Mouse (Mus musculus): ENCODE data around the gene Cfc1. TPM values are rescaled to one million over a fixed set of nuclear protein-coding genes. Genes with fewer than 3 reads are reported as not detected.
"Not testable (repeated sequence)": the region's sequence is repeated elsewhere in the genome, so short reads cannot be mapped to it uniquely, and the experiment has no call there.

Gene Cfc1
- not detected in 2 replicates for polyA plus RNA-seq (2015; fragmentation: Nextera tagmentation; extraction: Ambion mirVana)

GRCm38 (mm10) chr1:34535043-34535698 is at the start of gene Cfc1:
Cfc1 (plus strand) TSS chr1:34535648.
- H3K4me1 ChIP-seq (ENCODE audit: insufficient read depth); H3K9ac ChIP-seq (replicated peaks); H3K4me2 ChIP-seq (ENCODE audit: low read depth, low read length); H3K4me3 ChIP-seq (ENCODE audit: low read depth, low read length); ATAC-seq; H3K27ac ChIP-seq (ENCODE audit: low read depth); H3K9me3 ChIP-seq (ENCODE audit: low read length); H3K36me3 ChIP-seq (replicated peaks; ENCODE audit: insufficient read depth, low read length); DNase-seq: not testable (repeated sequence)
- H3K27me3 ChIP-seq (ENCODE audit: insufficient read depth, low read length) = peaks cover 23% of the 10 kb centered on the region
- WGBS (ENCODE audit: insufficient replicate concordance) = 12% methylated on average over 7 of the region's 7 CpGs

GRCm38 (mm10) chr1:34487383-34487782 is 48.1 kb upstream of the Cfc1 start:
- WGBS (ENCODE audit: insufficient replicate concordance) = 82% methylated on average over 3 of the region's 3 CpGs

GRCm38 (mm10) chr1:34489852-34490541 is 45.5 kb upstream of the Cfc1 start:
- H3K4me3 ChIP-seq (ENCODE audit: low read depth, low read length) = no peak overlapping the region
- peaks cover 9% of the 10 kb centered on the region for H3K4me1 ChIP-seq (ENCODE audit: insufficient read depth)
- no peak overlapping the region for H3K9ac ChIP-seq (replicated peaks)
- H3K36me3 ChIP-seq (replicated peaks; ENCODE audit: insufficient read depth, low read length) = no peaks in the 10 kb centered on the region
- 53% methylated on average over 6 of the region's 6 CpGs for WGBS (ENCODE audit: insufficient replicate concordance)
- no peak for DNase-seq
- TF ChIP-seq EP300 (IDR thresholded peaks at IDR 0.05; ENCODE audit: low read depth) = peak; percentile 89
- TF ChIP-seq CTCF (IDR thresholded peaks at IDR 0.05; ENCODE audit: low read depth) = no peak
- H3K27ac ChIP-seq (ENCODE audit: low read depth) = no peak overlapping the region
- H3K4me2 ChIP-seq (ENCODE audit: low read depth, low read length) = no peak overlapping the region
- H3K9me3 ChIP-seq (ENCODE audit: low read length) = no peaks in the 10 kb centered on the region
- ATAC-seq = peak; percentile 68
- no peaks in the 10 kb centered on the region for H3K27me3 ChIP-seq (ENCODE audit: insufficient read depth, low read length)

More at GRCm38 (mm10) chr1:34487383-34487782, 48.1 kb upstream of the Cfc1 start:
- Histone ChIP-seq H3K27ac (ENCODE audit: low read depth) (no peak overlapping the region), H3K4me3 (ENCODE audit: low read depth, low read length) (no peak overlapping the region), H3K36me3 (replicated peaks; ENCODE audit: insufficient read depth, low read length) (no peaks in the 10 kb centered on the region), H3K4me1 (ENCODE audit: insufficient read depth) (peaks cover 15% of the 10 kb centered on the region), H3K27me3 (ENCODE audit: insufficient read depth, low read length) (no peaks in the 10 kb centered on the region), H3K9ac (replicated peaks) (no peak overlapping the region), H3K9me3 (ENCODE audit: low read length) (no peaks in the 10 kb centered on the region), H3K4me2 (ENCODE audit: low read depth, low read length) (no peak overlapping the region)
- no peak for ATAC-seq
- DNase-seq = no peak
- TF ChIP-seq CTCF (IDR thresholded peaks at IDR 0.05; ENCODE audit: low read depth) (peak; percentile 39), EP300 (IDR thresholded peaks at IDR 0.05; ENCODE audit: low read depth) (no peak)

- Histone ChIP-seq H3K4me1 (ENCODE audit: insufficient read depth) (no peaks in the 10 kb centered on the region), H3K27me3 (ENCODE audit: insufficient read depth, low read length) (no peaks in the 10 kb centered on the region), H3K27ac (ENCODE audit: low read depth) (no peak overlapping the region), H3K9ac (replicated peaks) (no peak overlapping the region), H3K4me2 (ENCODE audit: low read depth, low read length) (no peak overlapping the region), H3K36me3 (replicated peaks; ENCODE audit: insufficient read depth, low read length) (no peaks in the 10 kb centered on the region), H3K9me3 (ENCODE audit: low read length) (no peaks in the 10 kb centered on the region), H3K4me3 (ENCODE audit: low read depth, low read length) (no peak overlapping the region)
- ATAC-seq (no peak), DNase-seq (no peak)
- 64% methylated on average over 4 of the region's 4 CpGs for WGBS (ENCODE audit: insufficient replicate concordance)
- TF ChIP-seq EP300 (IDR thresholded peaks at IDR 0.05; ENCODE audit: low read depth) (no peak), CTCF (IDR thresholded peaks at IDR 0.05; ENCODE audit: low read depth) (no peak)
These were observed 44.0 kb upstream of the Cfc1 start for GRCm38 (mm10) chr1:34491480-34491879.

- no peaks in the 10 kb centered on the region for H3K27me3 ChIP-seq (ENCODE audit: insufficient read depth, low read length)
- DNase-seq (no peak), ATAC-seq (no peak)
- TF ChIP-seq CTCF (IDR thresholded peaks at IDR 0.05; ENCODE audit: low read depth) = no peak
- H3K4me1 ChIP-seq (ENCODE audit: insufficient read depth) = no peaks in the 10 kb centered on the region
- H3K27ac ChIP-seq (ENCODE audit: low read depth) = no peak overlapping the region
- H3K9ac ChIP-seq (replicated peaks) = no peak overlapping the region
- no peaks in the 10 kb centered on the region for H3K9me3 ChIP-seq (ENCODE audit: low read length)
- 71% methylated on average over 3 of the region's 3 CpGs for WGBS (ENCODE audit: insufficient replicate concordance)
- no peaks in the 10 kb centered on the region for H3K36me3 ChIP-seq (replicated peaks; ENCODE audit: insufficient read depth, low read length)
- no peak overlapping the region for H3K4me2 ChIP-seq (ENCODE audit: low read depth, low read length)
- no peak overlapping the region for H3K4me3 ChIP-seq (ENCODE audit: low read depth, low read length)
These were observed 32.5 kb upstream of the Cfc1 start for GRCm38 (mm10) chr1:34502991-34503390.

- DNase-seq (no peak), ATAC-seq (no peak)
- Histone ChIP-seq H3K4me1 (ENCODE audit: insufficient read depth) (no peaks in the 10 kb centered on the region), H3K9me3 (ENCODE audit: low read length) (no peaks in the 10 kb centered on the region), H3K9ac (replicated peaks) (no peak overlapping the region), H3K36me3 (replicated peaks; ENCODE audit: insufficient read depth, low read length) (no peaks in the 10 kb centered on the region), H3K4me3 (ENCODE audit: low read depth, low read length) (no peak overlapping the region), H3K27ac (ENCODE audit: low read depth) (no peak overlapping the region), H3K4me2 (ENCODE audit: low read depth, low read length) (no peak overlapping the region), H3K27me3 (ENCODE audit: insufficient read depth, low read length) (no peaks in the 10 kb centered on the region)
- TF ChIP-seq EP300 (IDR thresholded peaks at IDR 0.05; ENCODE audit: low read depth) = no peak
- no peak for TF ChIP-seq CTCF (IDR thresholded peaks at IDR 0.05; ENCODE audit: low read depth)
- WGBS (ENCODE audit: insufficient replicate concordance) = 58% methylated on average over 7 of the region's 7 CpGs
These were observed 30.1 kb upstream of the Cfc1 start for GRCm38 (mm10) chr1:34505307-34505706.

Measured in liver, postnatal 0 days (tissue).